Mouse (Mus musculus) stomach, embryonic 16.5 days (tissue): ENCODE data around the gene Olfr1499. TPM values are rescaled to one million over a fixed set of nuclear protein-coding genes. Genes with fewer than 3 reads are reported as not detected.

Experiments used
- ATAC-seq: fragments of 200-750 bp; cut with Nextera tagmentation; 2 replicates; pipeline ENCODE4 v1.8.0; 2017; ENCODE audit warnings: moderate number of reproducible peaks, moderate TSS enrichment; ENCODE audit not compliant: insufficient read depth, low FRiP score
- H3K27ac ChIP-seq: fragments of 300-500 bp; sonication (generic); 2 replicates; pipeline ENCODE4 v1.5.1; 2014; ENCODE audit warnings: low read length
- H3K27me3 ChIP-seq: fragments of 300-500 bp; sonication (generic); 2 replicates; pipeline ENCODE4 v1.6.1; 2014; ENCODE audit warnings: low read length, control low read depth, mixed read lengths; ENCODE audit not compliant: control insufficient read depth, insufficient read depth
- H3K36me3 ChIP-seq: fragments of 300-500 bp; sonication (generic); 2 replicates; pipeline ENCODE4 v1.6.1; 2014; ENCODE audit warnings: low read length; ENCODE audit not compliant: control insufficient read depth, insufficient read depth
- H3K4me1 ChIP-seq: fragments of 300-500 bp; sonication (generic); 2 replicates; pipeline ENCODE4 v1.6.1; 2014; ENCODE audit warnings: low read length, control low read depth, mixed read lengths; ENCODE audit not compliant: control insufficient read depth, insufficient read depth
- H3K4me2 ChIP-seq: fragments of 300-500 bp; sonication (generic); 2 replicates; pipeline ENCODE4 v1.6.1; 2014; ENCODE audit warnings: low read depth, low read length, mixed read lengths
- H3K4me3 ChIP-seq: fragments of 300-500 bp; sonication (generic); replicated peaks from 2 replicates; pipeline ENCODE4 v1.5.1; 2014; ENCODE audit warnings: mild to moderate bottlenecking, low read length
- H3K9ac ChIP-seq: fragments of 300-500 bp; sonication (generic); 2 replicates; pipeline ENCODE4 v1.6.1; 2014; ENCODE audit warnings: low read length
- H3K9me3 ChIP-seq: fragments of 300-500 bp; sonication (generic); replicated peaks from 2 replicates; pipeline ENCODE4 v1.6.1; 2016; ENCODE audit warnings: low read length, control low read depth; ENCODE audit not compliant: control insufficient read depth
- WGBS: fragments of 180-500 bp; shearing (Covaris S2); extraction: QIAGEN DNeasy Blood & Tissue Kit; methylation state at CpG from one replicate; pipeline ENCODE4 v1.1.7; 2014; 5-methylcytosine and 5-hydroxymethylcytosine counted together
- polyA plus RNA-seq: library from polyadenylated mRNA; unstranded; fragments of >200 nt; fragmentation: Nextera tagmentation; extraction: Ambion mirVana; gene quantifications from 2 replicates; pipeline ENCODE4 v1.2.1, GENCODE M21; 2015

Gene Olfr1499
- polyA plus RNA-seq, 1 experiment from 2014 or later = not detected

DNA sequence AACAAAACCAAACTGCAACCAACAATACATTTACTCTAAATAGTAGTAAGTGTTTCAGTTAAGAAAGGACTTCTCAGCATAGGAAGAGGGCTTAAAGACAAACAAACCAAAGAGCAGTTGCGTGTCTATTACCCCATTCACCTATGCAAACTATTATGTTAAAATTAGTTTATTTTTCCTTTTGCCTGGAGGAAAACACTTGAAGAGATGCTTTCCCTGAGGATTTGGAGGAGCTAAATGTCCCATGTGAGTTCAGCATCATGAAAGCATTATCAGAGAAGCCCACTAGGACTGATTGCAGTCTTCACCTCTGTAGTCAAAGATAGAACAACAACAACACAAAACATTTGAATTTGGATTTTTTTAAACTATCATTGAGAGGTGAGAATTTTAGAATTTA lies 41.7 kb downstream of the Olfr1499 start, which contains the start of gene Olfr1496:
Gene Olfr1496 (plus strand): TSS at position 301 of the 400 bp plus-strand sequence.
- no peaks in the 10 kb centered on the region for H3K27me3 ChIP-seq
- no peak within 1 kb of the TSS for H3K4me2 ChIP-seq
- no peaks in the 10 kb centered on the region for H3K36me3 ChIP-seq
- H3K9ac ChIP-seq = no peak within 1 kb of the TSS
- no peak for ATAC-seq
- WGBS = 81% methylated on average over 1 of the region's 1 CpGs
- H3K4me3 ChIP-seq = no peak within 1 kb of the TSS
- H3K27ac ChIP-seq = no peak within 1 kb of the TSS
- H3K4me1 ChIP-seq = no peaks in the 10 kb centered on the region
- H3K9me3 ChIP-seq = no peaks in the 10 kb centered on the region

DNA sequence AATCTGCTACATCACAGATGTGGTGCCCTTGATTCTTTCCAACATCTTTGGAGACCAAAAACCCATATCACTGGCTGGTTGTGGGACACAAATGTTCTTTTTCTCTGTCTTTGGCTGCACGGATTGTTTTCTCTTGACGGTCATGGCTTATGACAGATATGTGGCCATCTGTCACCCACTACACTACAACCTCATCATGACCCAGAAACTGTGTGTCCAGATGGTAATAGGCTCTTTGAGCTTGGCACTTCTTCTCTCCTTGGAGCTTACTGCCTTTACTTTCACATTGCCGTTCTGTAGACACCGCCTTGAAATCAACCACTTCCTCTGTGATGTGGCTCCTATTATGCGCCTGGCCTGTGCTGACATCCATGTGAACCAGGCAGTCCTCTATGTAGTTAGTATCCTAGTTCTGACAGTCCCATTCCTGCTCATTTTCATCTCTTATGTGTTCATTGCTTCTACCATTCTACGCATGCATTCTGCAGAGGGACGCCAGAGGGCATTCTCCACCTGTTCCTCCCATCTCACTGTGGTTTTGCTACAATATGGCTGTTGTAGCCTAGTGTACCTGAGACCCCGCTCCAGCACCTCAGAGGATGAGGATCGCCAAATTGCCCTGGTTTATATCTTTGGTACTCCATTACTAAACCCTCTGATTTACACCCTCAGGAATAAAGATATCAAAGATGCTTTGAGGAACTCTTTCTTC lies 50.5 kb downstream of the Olfr1499 start:
- ATAC-seq = no peak
- 88% methylated on average over 9 of the region's 9 CpGs for WGBS
- no peak overlapping the region for H3K9ac ChIP-seq

DNA sequence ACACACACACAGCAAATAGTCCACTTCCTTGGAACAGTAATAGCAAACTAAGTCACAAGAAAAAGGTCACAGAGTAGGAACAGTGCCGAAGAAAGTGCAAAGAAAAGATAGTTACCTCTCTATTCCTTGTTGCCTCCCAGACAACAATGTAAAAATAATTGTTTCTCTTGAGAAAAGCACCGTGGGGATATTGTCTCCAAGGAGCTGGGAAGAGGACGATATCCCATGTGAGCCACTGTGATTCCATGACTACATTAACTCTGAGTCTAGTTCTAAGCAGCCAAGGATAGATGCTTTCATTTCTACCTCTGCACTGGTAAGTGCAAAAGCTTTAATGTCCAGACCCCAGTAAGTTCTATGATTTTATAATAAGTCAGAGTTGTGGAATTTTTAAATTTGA lies 54.9 kb downstream of the Olfr1499 start, which contains the start of gene Olfr1495:
Gene Olfr1495 (plus strand): TSS at position 301 of the 400 bp plus-strand sequence.
- no peak within 1 kb of the TSS for H3K4me3 ChIP-seq
- ATAC-seq = no peak
- H3K27me3 ChIP-seq = no peaks in the 10 kb centered on the region

More for the DNA sequence above, 50.5 kb downstream of the Olfr1499 start:
- Histone ChIP-seq H3K36me3 (no peaks in the 10 kb centered on the region), H3K4me1 (no peaks in the 10 kb centered on the region), H3K4me3 (no peak overlapping the region), H3K4me2 (no peak overlapping the region), H3K27me3 (no peaks in the 10 kb centered on the region), H3K27ac (no peak overlapping the region), H3K9me3 (no peaks in the 10 kb centered on the region)

More for the DNA sequence above, 54.9 kb downstream of the Olfr1499 start, which contains the start of gene Olfr1495:
- Histone ChIP-seq H3K9ac (no peak within 1 kb of the TSS), H3K9me3 (no peaks in the 10 kb centered on the region), H3K27ac (no peak within 1 kb of the TSS), H3K36me3 (no peaks in the 10 kb centered on the region), H3K4me2 (no peak within 1 kb of the TSS), H3K4me1 (no peaks in the 10 kb centered on the region)
- 78% methylated on average over 3 of the region's 3 CpGs for WGBS

Other genes starting within 250 kb of the Olfr1499 start
- not detected in 2 replicates for gene Olfr1484, start 235.9 kb downstream of the Olfr1499 start, polyA plus RNA-seq
- not detected in 2 replicates for gene Olfr1487, start 202.1 kb downstream of the Olfr1499 start, polyA plus RNA-seq
- not detected in 2 replicates for gene Olfr1489, start 187.8 kb downstream of the Olfr1499 start, polyA plus RNA-seq
- not detected in 2 replicates for gene Olfr1490, start 168.4 kb downstream of the Olfr1499 start, polyA plus RNA-seq
- not detected in 2 replicates for gene Olfr1491, start 122.2 kb downstream of the Olfr1499 start, polyA plus RNA-seq
- gene Olfr1493-ps1, start 96.2 kb downstream of the Olfr1499 start, polyA plus RNA-seq = not detected in 2 replicates
- gene Olfr1494, start 79.7 kb downstream of the Olfr1499 start, polyA plus RNA-seq = not detected in 2 replicates
- not detected in 2 replicates for gene Olfr1495, start 54.8 kb downstream of the Olfr1499 start, polyA plus RNA-seq
- not detected in 2 replicates for gene Olfr1496, start 41.6 kb downstream of the Olfr1499 start, polyA plus RNA-seq
- gene Olfr1497, start 21.2 kb downstream of the Olfr1499 start, polyA plus RNA-seq = not detected in 2 replicates
- not detected in 2 replicates for gene Olfr1500, start 11.0 kb upstream of the Olfr1499 start, polyA plus RNA-seq
- gene Olfr1501, start 31.2 kb upstream of the Olfr1499 start, polyA plus RNA-seq = not detected in 2 replicates
- not detected in 2 replicates for gene Olfr1502, start 42.3 kb upstream of the Olfr1499 start, polyA plus RNA-seq
- gene Olfr1504, start 78.5 kb upstream of the Olfr1499 start, polyA plus RNA-seq = not detected in 2 replicates
- gene Olfr1505, start 94.1 kb upstream of the Olfr1499 start, polyA plus RNA-seq = not detected in 2 replicates